Mouse (Mus musculus) lung, postnatal 0 days (tissue): ENCODE results near the gene 4930470P17Rik. TPM values are rescaled to one million over a fixed set of nuclear protein-coding genes. Genes with fewer than 3 reads are reported as not detected.

Experiments
- ATAC-seq: fragments of 200-750 bp; cut with Nextera tagmentation; 2 replicates; pipeline ENCODE4 v1.8.0; 2017; ENCODE audit warnings: moderate library complexity
- DNase-seq: peaks from one replicate; pipeline ENCODE4 v3.0.0-alpha.2; 2016; ENCODE audit warnings: low spot score
- H3K27ac ChIP-seq: fragments of 300-500 bp; sonication (generic); 2 replicates; pipeline ENCODE4 v1.5.1; 2014; ENCODE audit warnings: antibody characterized with exemption, mild to moderate bottlenecking, low read length, mixed read lengths
- H3K27me3 ChIP-seq: fragments of 300-500 bp; sonication (generic); replicated peaks from 2 replicates; pipeline ENCODE4 v1.6.1; 2014; ENCODE audit warnings: low read length, mixed read lengths; ENCODE audit not compliant: insufficient read depth
- H3K36me3 ChIP-seq: fragments of 300-500 bp; sonication (generic); 2 replicates; pipeline ENCODE4 v1.6.1; 2014; ENCODE audit warnings: low read length, mixed read lengths; ENCODE audit not compliant: insufficient read depth
- H3K4me1 ChIP-seq: fragments of 300-500 bp; sonication (generic); 2 replicates; pipeline ENCODE4 v1.6.1; 2014; ENCODE audit warnings: antibody characterized with exemption, low read depth, low read length, mixed read lengths; ENCODE audit not compliant: insufficient read depth
- H3K4me2 ChIP-seq: fragments of 300-500 bp; sonication (generic); replicated peaks from 2 replicates; pipeline ENCODE4 v1.6.1; 2014; ENCODE audit warnings: low read depth, mild to moderate bottlenecking, low read length, moderate library complexity, mixed read lengths
- H3K4me3 ChIP-seq: fragments of 300-500 bp; sonication (generic); 2 replicates; pipeline ENCODE4 v1.5.1; 2014; ENCODE audit warnings: low read depth, low read length
- H3K9ac ChIP-seq: fragments of 300-500 bp; sonication (generic); replicated peaks from 2 replicates; pipeline ENCODE4 v1.6.1; 2014; ENCODE audit warnings: low read depth, mild to moderate bottlenecking
- H3K9me3 ChIP-seq: fragments of 300-500 bp; sonication (generic); 2 replicates; pipeline ENCODE4 v1.6.1; 2016; ENCODE audit warnings: low read length, mixed read lengths
- CTCF ChIP-seq: IDR thresholded peaks from 2 replicates; pipeline ENCODE4 v1.5.1; 2016; ENCODE audit warnings: antibody characterized with exemption, mild to moderate bottlenecking
- EP300 ChIP-seq: IDR thresholded peaks from 2 replicates; pipeline ENCODE4 v1.6.1; 2016; ENCODE audit warnings: antibody characterized with exemption, mild to moderate bottlenecking, control low read depth
- WGBS: fragments of 180-500 bp; shearing (Covaris S2); extraction: QIAGEN DNeasy Blood & Tissue Kit; methylation state at CpG from one replicate; pipeline ENCODE4 v1.1.7; 2014; 5-methylcytosine and 5-hydroxymethylcytosine counted together
- polyA plus RNA-seq: library from polyadenylated mRNA; unstranded; fragments of >200 nt; fragmentation: Nextera tagmentation; extraction: Ambion mirVana; gene quantifications from 2 replicates; pipeline ENCODE4 v1.2.1, GENCODE M21; 2015

4930470P17Rik gene
- polyA plus RNA-seq, 1 experiment from 2014 or later: not detected

- TF ChIP-seq EP300 (no peak), CTCF (no peak)
- Histone ChIP-seq H3K9me3 (no peaks in the 10 kb centered on the region), H3K4me3 (no peak overlapping the region), H3K4me1 (no peaks in the 10 kb centered on the region), H3K27ac (no peak overlapping the region), H3K9ac (no peak overlapping the region), H3K4me2 (no peak overlapping the region), H3K27me3 (no peaks in the 10 kb centered on the region), H3K36me3 (no peaks in the 10 kb centered on the region)
- no peak for DNase-seq
- no peak for ATAC-seq
- WGBS: 70% methylated on average over 15 of the region's 15 CpGs
Measured at GRCm38 (mm10) chr2:170563956-170564855, 37.6 kb downstream of the 4930470P17Rik start.

GRCm38 (mm10) chr2:170552088-170552487, 49.7 kb downstream of the 4930470P17Rik start:
- no peak overlapping the region for H3K4me2 ChIP-seq
- H3K4me3 ChIP-seq: no peak overlapping the region
- ATAC-seq (no peak), DNase-seq (no peak)
- H3K27me3 ChIP-seq: no peaks in the 10 kb centered on the region
- no peaks in the 10 kb centered on the region for H3K9me3 ChIP-seq
- no peak overlapping the region for H3K27ac ChIP-seq
- no peaks in the 10 kb centered on the region for H3K4me1 ChIP-seq
- H3K9ac ChIP-seq: no peak overlapping the region
- WGBS: 55% methylated on average over 7 of the region's 7 CpGs
- no peaks in the 10 kb centered on the region for H3K36me3 ChIP-seq
- TF ChIP-seq EP300 (no peak), CTCF (no peak)

- no peaks in the 10 kb centered on the region for H3K27me3 ChIP-seq
- H3K4me2 ChIP-seq: no peak overlapping the region
- H3K9me3 ChIP-seq: no peaks in the 10 kb centered on the region
- no peak overlapping the region for H3K4me3 ChIP-seq
- WGBS: 19% methylated on average over 5 of the region's 5 CpGs
- H3K27ac ChIP-seq: no peak overlapping the region
- ATAC-seq: 0 out of 2 replicates have a peak, but pooled peaks have one; percentile 16
- no peaks in the 10 kb centered on the region for H3K36me3 ChIP-seq
- H3K9ac ChIP-seq: no peak overlapping the region
- TF ChIP-seq CTCF: no peak
- TF ChIP-seq EP300: no peak
- no peaks in the 10 kb centered on the region for H3K4me1 ChIP-seq
- peak; percentile 57 for DNase-seq
Measured at GRCm38 (mm10) chr2:170550240-170550639, 51.6 kb downstream of the 4930470P17Rik start.

- Histone ChIP-seq H3K4me1 (no peaks in the 10 kb centered on the region), H3K9me3 (no peaks in the 10 kb centered on the region), H3K27ac (no peak overlapping the region), H3K36me3 (no peaks in the 10 kb centered on the region), H3K9ac (no peak overlapping the region), H3K4me2 (no peak overlapping the region), H3K27me3 (no peaks in the 10 kb centered on the region), H3K4me3 (no peak overlapping the region)
- 90% methylated on average over 2 of the region's 2 CpGs for WGBS
- ATAC-seq: no peak
- TF ChIP-seq CTCF (no peak), EP300 (no peak)
- no peak for DNase-seq
Measured at GRCm38 (mm10) chr2:170549146-170549545, 52.7 kb downstream of the 4930470P17Rik start.

- TF ChIP-seq EP300 (no peak), CTCF (no peak)
- WGBS: 47% methylated on average over 4 of the region's 4 CpGs
- Histone ChIP-seq H3K27ac (no peak overlapping the region), H3K4me1 (no peaks in the 10 kb centered on the region), H3K36me3 (no peaks in the 10 kb centered on the region), H3K27me3 (no peaks in the 10 kb centered on the region), H3K9ac (no peak overlapping the region), H3K4me3 (no peak overlapping the region), H3K4me2 (no peak overlapping the region), H3K9me3 (no peaks in the 10 kb centered on the region)
- DNase-seq: no peak
- no peak for ATAC-seq
Measured at GRCm38 (mm10) chr2:170548046-170548445, 53.8 kb downstream of the 4930470P17Rik start.

- Histone ChIP-seq H3K9me3 (no peaks in the 10 kb centered on the region), H3K27me3 (no peaks in the 10 kb centered on the region), H3K36me3 (no peaks in the 10 kb centered on the region), H3K4me2 (no peak overlapping the region), H3K9ac (no peak overlapping the region), H3K4me3 (no peak overlapping the region), H3K27ac (no peak overlapping the region), H3K4me1 (no peaks in the 10 kb centered on the region)
- no peak for TF ChIP-seq CTCF
- TF ChIP-seq EP300: no peak
- DNase-seq (no peak), ATAC-seq (no peak)
- 48% methylated on average over 6 of the region's 6 CpGs for WGBS
Measured at GRCm38 (mm10) chr2:170547526-170547925, 54.3 kb downstream of the 4930470P17Rik start.
